Mouse (Mus musculus) embryonic facial prominence, embryonic 15.5 days (tissue): ENCODE measurements around the gene Morn3. TPM values are rescaled to one million over a fixed set of nuclear protein-coding genes. Genes with fewer than 3 reads are reported as not detected.

Source experiments
- ATAC-seq: fragments of 200-750 bp; cut with Nextera tagmentation; 2 replicates; pipeline ENCODE4 v1.8.0; 2017; ENCODE audit warnings: low read depth, moderate TSS enrichment; ENCODE audit not compliant: insufficient number of reproducible peaks, low FRiP score, low TSS enrichment
- H3K27ac ChIP-seq: fragments of 300-500 bp; sonication (generic); replicated peaks from 2 replicates; pipeline ENCODE4 v1.5.1; 2015; ENCODE audit warnings: mild to moderate bottlenecking, inconsistent platforms
- H3K27me3 ChIP-seq: fragments of 300-500 bp; sonication (generic); 2 replicates; pipeline ENCODE4 v1.6.1; 2015; ENCODE audit warnings: inconsistent platforms
- H3K36me3 ChIP-seq: fragments of 300-500 bp; sonication (generic); 2 replicates; pipeline ENCODE4 v1.6.1; 2015; ENCODE audit warnings: mild to moderate bottlenecking, inconsistent platforms
- H3K4me1 ChIP-seq: fragments of 300-500 bp; sonication (generic); 2 replicates; pipeline ENCODE4 v1.6.1; 2015; ENCODE audit warnings: inconsistent platforms
- H3K4me2 ChIP-seq: fragments of 300-500 bp; sonication (generic); replicated peaks from 2 replicates; pipeline ENCODE4 v1.6.1; 2015; ENCODE audit warnings: mild to moderate bottlenecking, inconsistent platforms
- H3K4me3 ChIP-seq: fragments of 300-500 bp; sonication (generic); replicated peaks from 2 replicates; pipeline ENCODE4 v1.5.1; 2015; ENCODE audit warnings: mild to moderate bottlenecking, inconsistent platforms
- H3K9ac ChIP-seq: fragments of 300-500 bp; sonication (generic); 2 replicates; pipeline ENCODE4 v1.6.1; 2015; ENCODE audit warnings: inconsistent platforms
- H3K9me3 ChIP-seq: fragments of 300-500 bp; sonication (generic); replicated peaks from 2 replicates; pipeline ENCODE4 v1.6.1; 2016; ENCODE audit warnings: inconsistent platforms
- WGBS: fragments of 180-500 bp; shearing (Covaris S2); methylation state at CpG from one replicate; pipeline ENCODE4 v1.1.7; 2015; 5-methylcytosine and 5-hydroxymethylcytosine counted together
- polyA plus RNA-seq: library from polyadenylated mRNA; unstranded; fragments of >200 nt; fragmentation: Nextera tagmentation; extraction: Ambion mirVana; gene quantifications from 2 replicates; pipeline ENCODE4 v1.2.1, GENCODE M21; 2015

Morn3 gene
- polyA plus RNA-seq: 4.7 and 11.2 TPM in 2 replicates

GRCm38 (mm10) chr5:123046916-123047315, at the start of gene Morn3:
Gene Morn3, minus strand, starts transcription at chr5:123047016.
- H3K36me3 ChIP-seq: no peaks in the 10 kb centered on the region
- no peak within 1 kb of the TSS for H3K27ac ChIP-seq
- H3K9ac ChIP-seq: no peak within 1 kb of the TSS
- no peaks in the 10 kb centered on the region for H3K9me3 ChIP-seq
- H3K4me2 ChIP-seq: no peak within 1 kb of the TSS
- H3K4me3 ChIP-seq: no peak within 1 kb of the TSS
- 73% methylated on average over 3 of the region's 3 CpGs for WGBS
- H3K27me3 ChIP-seq: no peaks in the 10 kb centered on the region
- H3K4me1 ChIP-seq: peaks cover 7% of the 10 kb centered on the region
- ATAC-seq: no peak

- no peaks in the 10 kb centered on the region; the same call in 1 of the 2 replicates for H3K4me1 ChIP-seq
- H3K4me3 ChIP-seq: no peak overlapping the region
- H3K9ac ChIP-seq: no peak overlapping the region
- H3K27ac ChIP-seq: no peak overlapping the region
- ATAC-seq: no peak
- 89% methylated on average over 8 of the region's 8 CpGs for WGBS
- no peaks in the 10 kb centered on the region for H3K9me3 ChIP-seq
- H3K4me2 ChIP-seq: no peak overlapping the region
- peaks cover 4% of the 10 kb centered on the region; the same call in 1 of the 2 replicates for H3K36me3 ChIP-seq
- no peaks in the 10 kb centered on the region for H3K27me3 ChIP-seq
Observed at GRCm38 (mm10) chr5:123096299-123096698, 49.5 kb upstream of the Morn3 start.

DNA sequence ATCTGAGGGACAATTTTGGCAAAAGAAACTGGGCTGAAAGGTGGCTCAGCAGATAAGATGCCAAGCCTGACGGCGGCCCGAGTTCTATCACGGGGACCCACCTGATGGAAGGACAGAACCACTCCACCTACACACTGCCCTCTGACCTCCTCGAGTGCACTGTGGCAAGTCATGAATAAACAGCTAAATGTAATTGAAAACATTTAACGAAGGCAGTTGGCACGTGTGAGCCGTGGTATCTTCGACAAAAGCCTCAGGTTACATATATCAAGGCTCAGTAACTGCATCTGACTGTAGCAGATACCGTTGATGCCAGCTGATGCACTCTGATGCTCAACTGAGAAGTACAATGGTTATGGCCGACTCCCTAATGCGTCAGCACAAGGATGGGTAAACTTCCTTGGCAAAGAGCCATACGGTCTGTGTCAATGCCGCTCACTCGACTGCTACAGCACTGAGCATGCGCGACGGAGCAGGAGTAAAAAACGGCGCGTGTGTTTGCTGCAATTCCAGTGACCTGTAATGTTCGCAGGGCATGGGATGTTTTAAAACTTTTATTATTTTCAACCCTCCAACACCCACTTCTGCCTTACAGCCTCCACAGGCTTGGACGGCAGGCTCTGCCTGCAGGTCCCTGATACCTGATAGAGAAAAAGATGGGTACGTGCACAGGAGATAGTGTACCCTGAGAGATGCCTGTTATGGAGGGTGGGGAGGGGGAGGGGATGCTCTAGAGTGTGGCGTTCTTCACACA, 47.6 kb upstream of the Morn3 start:
- ATAC-seq: no peak; the same call in 1 of the 2 replicates
- no peaks in the 10 kb centered on the region for H3K36me3 ChIP-seq
- H3K4me2 ChIP-seq: no peak overlapping the region
- no peaks in the 10 kb centered on the region for H3K27me3 ChIP-seq
- no peak overlapping the region for H3K9ac ChIP-seq
- H3K4me3 ChIP-seq: no peak overlapping the region
- no peaks in the 10 kb centered on the region; the same call in 1 of the 2 replicates for H3K4me1 ChIP-seq
- no peaks in the 10 kb centered on the region for H3K9me3 ChIP-seq
- 76% methylated on average over 25 of the region's 25 CpGs for WGBS
- H3K27ac ChIP-seq: no peak overlapping the region

DNA sequence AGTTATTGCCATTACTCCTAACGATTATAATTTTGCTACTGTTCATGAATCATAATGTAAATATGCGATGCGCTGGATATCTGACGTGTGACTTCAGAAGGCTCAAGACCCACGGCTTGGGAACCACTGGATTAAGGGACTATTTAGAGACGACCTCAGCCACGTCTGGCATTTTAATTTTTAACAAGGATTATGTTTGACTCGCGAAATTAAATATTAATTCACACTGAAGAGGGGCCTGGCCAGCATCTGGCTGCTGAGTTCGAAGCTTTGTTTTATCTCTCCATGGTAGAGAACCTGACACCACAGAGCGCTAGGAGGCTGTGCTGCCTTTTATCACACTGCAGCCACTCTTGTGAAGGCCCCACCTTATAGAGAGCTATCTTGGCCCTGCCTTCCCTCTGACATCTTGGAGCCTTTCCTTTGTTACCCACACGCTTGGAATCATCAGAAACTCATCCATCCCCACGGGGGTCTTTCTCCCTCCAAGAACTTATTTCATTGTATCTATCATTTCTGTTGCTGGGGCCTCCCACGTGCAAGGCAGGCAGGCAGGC, 46.3 kb upstream of the Morn3 start:
- no peaks in the 10 kb centered on the region; the same call in 1 of the 2 replicates for H3K4me1 ChIP-seq
- no peak for ATAC-seq
- 79% methylated on average over 14 of the region's 14 CpGs for WGBS
- no peaks in the 10 kb centered on the region for H3K27me3 ChIP-seq
- H3K27ac ChIP-seq: no peak overlapping the region
- H3K36me3 ChIP-seq: no peaks in the 10 kb centered on the region
- no peak overlapping the region for H3K4me2 ChIP-seq
- no peaks in the 10 kb centered on the region for H3K9me3 ChIP-seq
- H3K9ac ChIP-seq: no peak overlapping the region
- H3K4me3 ChIP-seq: no peak overlapping the region

- Histone ChIP-seq H3K36me3 (no peaks in the 10 kb centered on the region), H3K9me3 (no peaks in the 10 kb centered on the region), H3K4me1 (no peaks in the 10 kb centered on the region; the same call in 1 of the 2 replicates), H3K4me2 (no peak overlapping the region), H3K9ac (no peak overlapping the region), H3K27me3 (no peaks in the 10 kb centered on the region), H3K27ac (no peak overlapping the region), H3K4me3 (no peak overlapping the region)
- 87% methylated on average over 10 of the region's 10 CpGs for WGBS
- no peak for ATAC-seq
Observed at GRCm38 (mm10) chr5:123090560-123091306, 43.9 kb upstream of the Morn3 start.

DNA sequence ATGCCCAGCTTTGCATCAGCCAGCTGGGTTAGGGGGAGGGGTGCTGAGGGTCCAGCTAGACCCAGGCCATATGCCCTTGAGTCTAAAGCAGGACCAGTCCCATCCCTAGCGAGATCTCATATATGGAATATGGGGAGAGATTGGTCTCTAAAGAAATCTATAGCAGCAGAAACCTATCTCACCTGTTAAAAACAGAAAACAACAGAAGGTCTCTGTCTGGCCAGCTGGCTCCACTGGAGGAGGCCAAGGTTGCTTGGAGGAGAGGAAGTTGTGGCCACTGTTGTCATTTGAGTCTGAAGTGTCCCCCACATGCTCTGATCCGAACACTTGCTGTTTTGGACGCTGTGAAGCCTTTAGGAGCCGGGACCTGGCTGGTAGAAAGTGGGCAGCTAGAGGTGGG, 42.0 kb upstream of the Morn3 start:
- Histone ChIP-seq H3K4me1 (no peaks in the 10 kb centered on the region), H3K9me3 (no peaks in the 10 kb centered on the region), H3K36me3 (no peaks in the 10 kb centered on the region), H3K27me3 (no peaks in the 10 kb centered on the region), H3K27ac (no peak overlapping the region), H3K4me3 (no peak overlapping the region), H3K4me2 (no peak overlapping the region), H3K9ac (no peak overlapping the region)
- WGBS: 95% methylated on average over 4 of the region's 4 CpGs
- ATAC-seq: no peak

GRCm38 (mm10) chr5:123086501-123086900, 39.7 kb upstream of the Morn3 start:
- H3K4me1 ChIP-seq: no peaks in the 10 kb centered on the region
- 85% methylated on average over 2 of the region's 2 CpGs for WGBS
- no peak overlapping the region for H3K27ac ChIP-seq
- no peak overlapping the region for H3K9ac ChIP-seq
- H3K27me3 ChIP-seq: no peaks in the 10 kb centered on the region
- H3K4me2 ChIP-seq: no peak overlapping the region
- H3K36me3 ChIP-seq: no peaks in the 10 kb centered on the region
- no peaks in the 10 kb centered on the region for H3K9me3 ChIP-seq
- ATAC-seq: no peak
- no peak overlapping the region for H3K4me3 ChIP-seq

DNA sequence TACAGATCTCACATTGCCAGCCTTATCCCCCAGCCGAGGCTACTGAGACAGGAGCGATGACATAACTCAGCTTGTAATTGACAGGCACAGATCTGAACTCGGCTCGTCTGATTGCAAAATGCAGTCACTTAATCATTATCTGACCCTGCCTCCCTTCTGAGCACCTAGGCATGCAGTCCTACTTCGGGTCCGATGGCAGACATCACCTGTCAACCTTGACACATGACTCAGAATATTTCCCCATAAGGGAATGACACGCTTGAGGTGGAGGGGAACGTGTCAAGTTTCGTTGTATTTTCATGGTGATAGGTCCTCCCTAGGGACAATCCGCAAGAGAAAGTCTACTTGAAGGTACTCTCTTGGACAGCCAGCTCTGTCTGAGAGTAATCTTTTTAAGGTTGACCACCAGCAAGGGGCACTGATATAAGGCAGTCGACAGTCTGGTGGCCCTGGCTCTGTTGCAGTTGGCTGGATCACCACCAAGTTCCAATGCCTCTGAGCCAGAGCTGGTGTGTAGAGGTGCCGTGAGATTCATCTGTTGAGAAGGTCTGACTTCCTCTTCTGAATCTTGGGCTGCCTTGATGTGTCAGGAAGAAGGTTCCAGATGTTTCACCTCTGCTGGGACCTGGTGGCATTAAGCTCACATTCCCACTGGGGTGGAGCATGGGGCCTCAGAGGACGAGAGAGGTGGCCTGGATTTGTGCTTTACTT, 36.7 kb upstream of the Morn3 start:
- Histone ChIP-seq H3K4me3 (no peak overlapping the region), H3K4me2 (no peak overlapping the region), H3K27me3 (no peaks in the 10 kb centered on the region), H3K27ac (no peak overlapping the region), H3K9ac (no peak overlapping the region), H3K36me3 (no peaks in the 10 kb centered on the region), H3K9me3 (no peaks in the 10 kb centered on the region), H3K4me1 (no peaks in the 10 kb centered on the region)
- ATAC-seq: no peak
- WGBS: 55% methylated on average over 13 of the region's 13 CpGs

DNA sequence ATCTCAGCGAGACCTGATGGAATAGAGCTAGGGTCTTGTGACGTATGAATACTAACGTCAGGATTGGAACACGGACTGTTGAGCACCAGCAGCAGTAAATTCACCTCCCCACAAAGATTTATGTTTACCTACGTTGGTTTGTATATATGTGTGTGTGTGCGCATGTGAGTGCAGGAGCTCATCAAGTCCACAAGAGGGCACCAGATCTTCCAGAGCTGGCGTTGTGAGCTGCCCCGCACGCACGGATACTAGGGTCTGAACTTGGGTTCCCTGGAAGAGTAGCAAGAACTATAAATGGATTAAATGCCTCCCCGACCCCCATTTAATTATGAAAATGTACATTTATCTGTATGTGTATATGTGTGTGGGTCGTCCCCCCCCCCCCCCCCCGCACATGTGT, 33.7 kb upstream of the Morn3 start:
- H3K36me3 ChIP-seq: no peaks in the 10 kb centered on the region
- no peak overlapping the region for H3K4me3 ChIP-seq
- no peaks in the 10 kb centered on the region for H3K27me3 ChIP-seq
- H3K27ac ChIP-seq: no peak overlapping the region
- no peaks in the 10 kb centered on the region for H3K9me3 ChIP-seq
- WGBS: 93% methylated on average over 13 of the region's 13 CpGs
- no peak for ATAC-seq
- no peak overlapping the region for H3K4me2 ChIP-seq
- no peak overlapping the region for H3K9ac ChIP-seq
- H3K4me1 ChIP-seq: peaks cover 16% of the 10 kb centered on the region

- H3K36me3 ChIP-seq: no peaks in the 10 kb centered on the region
- H3K9me3 ChIP-seq: no peaks in the 10 kb centered on the region
- no peak overlapping the region for H3K9ac ChIP-seq
- peaks cover 20% of the 10 kb centered on the region for H3K4me1 ChIP-seq
- no peaks in the 10 kb centered on the region for H3K27me3 ChIP-seq
- no peak overlapping the region for H3K4me3 ChIP-seq
- no peak for ATAC-seq
- H3K4me2 ChIP-seq: no peak overlapping the region
- 48% methylated on average over 8 of the region's 8 CpGs for whole genome bisulfite sequencing
- peak overlapping the region; percentile 35; the same call in 1 of the 2 replicates for H3K27ac ChIP-seq
Observed at GRCm38 (mm10) chr5:123080041-123080440, 33.2 kb upstream of the Morn3 start.

DNA sequence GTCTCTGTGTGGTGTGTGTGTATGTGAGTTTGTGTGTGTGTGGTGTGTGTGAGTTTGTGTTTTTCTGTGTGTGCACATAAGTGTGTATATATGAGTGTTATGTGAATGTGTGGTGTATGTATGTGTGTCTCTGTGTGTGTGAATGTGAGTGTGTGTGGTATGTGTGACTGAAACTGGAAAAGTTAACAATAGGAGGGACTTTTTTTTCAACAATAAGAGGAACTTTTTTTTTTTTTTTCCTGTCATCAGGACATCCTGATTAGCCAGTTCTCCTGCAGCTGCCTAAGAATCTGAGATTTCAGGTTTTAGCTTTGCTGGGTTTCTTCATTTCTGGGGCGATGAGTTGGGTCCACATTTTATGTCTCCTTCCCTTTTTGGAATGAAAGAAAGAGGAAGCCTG, 32.8 kb upstream of the Morn3 start:
- Histone ChIP-seq H3K4me3 (no peak overlapping the region), H3K4me1 (peaks cover 20% of the 10 kb centered on the region), H3K9me3 (no peaks in the 10 kb centered on the region), H3K27ac (peak overlapping the region; percentile 35; the same call in 1 of the 2 replicates), H3K9ac (no peak overlapping the region), H3K27me3 (no peaks in the 10 kb centered on the region), H3K4me2 (no peak overlapping the region), H3K36me3 (no peaks in the 10 kb centered on the region)
- ATAC-seq: no peak
- WGBS: 70% methylated on average over 1 of the region's 1 CpGs
